Mouse (Mus musculus): ENCODE results near the gene Tmem143.
A peak's percentile ranks its signal among the peaks of the same experiment; 100 is the strongest.
"Not testable (repeated sequence)": the region's sequence is repeated elsewhere in the genome, so short reads cannot be mapped to it uniquely, and the experiment has no call there.

Gene Tmem143

DNA sequence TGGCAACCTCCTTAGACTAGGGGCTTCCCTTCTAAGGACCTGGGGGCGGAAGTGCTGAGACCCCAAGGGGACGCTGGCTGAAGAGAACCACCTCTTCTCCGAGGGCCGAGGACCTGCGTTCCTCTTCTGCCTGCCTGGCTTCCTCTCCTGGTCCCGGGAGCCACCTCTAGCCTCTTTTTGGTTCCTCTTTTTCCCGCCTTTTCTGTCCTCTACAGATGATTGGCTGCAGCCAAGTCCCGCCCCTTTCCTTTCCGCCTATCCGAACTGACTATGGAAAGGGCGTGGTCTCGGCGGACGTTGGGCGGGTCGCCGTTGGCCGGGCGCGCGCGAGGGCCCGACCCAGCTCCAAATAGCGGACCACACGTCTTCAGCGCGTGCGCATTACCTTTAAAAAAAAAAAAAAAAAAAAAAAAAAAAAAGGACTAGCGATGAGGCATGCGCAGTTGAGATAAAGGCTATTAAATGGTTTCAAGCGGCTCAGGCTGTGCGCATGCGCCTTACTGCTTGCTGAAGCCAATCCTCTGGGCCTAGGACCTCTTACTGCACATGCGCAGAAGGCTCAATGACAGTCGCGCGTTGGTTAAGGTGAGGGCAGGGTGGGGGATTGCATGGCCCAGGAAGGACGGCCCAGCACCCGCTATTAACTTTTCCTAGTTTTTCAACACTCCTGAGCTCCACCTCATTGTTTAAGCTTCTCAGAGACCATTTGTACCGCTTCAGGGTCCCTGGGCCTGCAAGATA lies at the start of gene Tmem143, which contains the start of gene Syngr4:
Gene Tmem143 (plus strand): TSS at position 425 of the 741 bp plus-strand sequence.
Gene Syngr4 (minus strand): TSS at position 198 of the 741 bp plus-strand sequence.
- peak; percentile 96 to 97 for DNase-seq (ENCODE audit: low spot score in 2 of 2)

DNA sequence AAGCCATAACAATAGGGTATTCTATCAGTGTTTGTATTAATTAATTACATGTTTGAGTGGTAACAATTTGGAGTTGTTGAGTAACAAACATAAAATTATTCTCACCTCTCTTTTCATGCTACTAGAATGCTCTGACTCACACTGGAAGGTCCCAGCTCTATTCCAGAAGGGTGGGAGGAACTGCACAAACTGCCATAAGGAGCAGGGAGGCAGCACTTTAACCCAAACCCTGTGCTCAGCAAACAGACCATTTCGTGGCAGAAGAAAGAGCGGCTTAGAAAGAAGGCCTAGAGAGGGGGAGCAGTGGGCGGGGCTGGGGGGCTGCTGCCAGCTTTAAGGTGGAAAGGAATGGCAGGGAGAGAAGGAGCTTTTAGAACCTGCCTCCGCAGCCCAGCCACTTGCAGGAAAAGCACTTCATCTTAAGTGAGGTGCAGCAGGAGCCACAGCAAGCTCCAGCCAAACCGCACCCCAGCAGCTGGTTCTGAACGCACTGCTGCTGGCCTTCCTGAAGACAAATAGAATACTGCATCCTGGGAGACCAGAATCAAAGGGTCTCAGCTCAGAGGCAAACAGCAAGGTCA lies 48.2 kb upstream of the Tmem143 start:
- no peak for DNase-seq (ENCODE audit: low spot score in 2 of 2)

DNA sequence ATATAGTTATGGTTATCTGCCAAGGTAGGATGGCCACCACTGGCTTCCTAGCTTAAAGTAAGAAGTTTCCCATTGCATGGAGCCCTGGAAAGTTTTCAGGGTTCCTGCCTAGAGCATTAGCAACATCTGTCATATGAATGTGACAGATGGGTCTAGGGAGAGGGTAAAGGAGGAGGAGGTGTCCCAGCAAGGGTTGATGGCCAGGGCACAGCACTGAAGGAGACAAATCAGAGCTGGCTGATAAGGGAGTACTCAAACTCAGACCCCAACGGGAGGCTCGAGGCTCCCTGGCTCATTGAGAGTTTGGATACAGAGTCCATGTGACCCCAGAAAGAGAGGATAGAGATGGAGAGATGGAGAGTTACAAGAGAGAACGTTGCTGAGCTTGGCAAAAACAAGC lies 46.1 kb upstream of the Tmem143 start:
- DNase-seq (ENCODE audit: low spot score in 2 of 2) = no peak

DNA sequence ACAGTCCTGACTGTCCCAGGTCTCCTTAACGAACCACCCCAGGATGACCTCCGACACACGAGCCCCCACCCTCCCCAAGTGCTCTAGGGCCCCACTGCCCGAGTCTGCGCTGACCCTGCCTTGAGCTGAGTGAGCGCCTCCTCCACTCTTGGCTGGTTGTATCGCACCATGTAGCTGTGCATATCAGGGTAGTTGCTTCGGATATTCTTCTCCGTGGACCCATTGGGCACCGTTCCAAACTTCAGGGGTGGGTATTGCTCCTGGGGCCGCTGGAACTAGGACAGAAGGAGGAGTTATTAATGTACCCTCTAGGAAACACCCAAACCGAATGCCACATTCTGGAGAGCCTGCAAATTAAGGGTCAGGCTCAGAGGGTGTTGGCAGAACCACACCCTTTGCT lies 43.7 kb upstream of the Tmem143 start:
- no peak for DNase-seq (ENCODE audit: low spot score in 2 of 2)

DNA sequence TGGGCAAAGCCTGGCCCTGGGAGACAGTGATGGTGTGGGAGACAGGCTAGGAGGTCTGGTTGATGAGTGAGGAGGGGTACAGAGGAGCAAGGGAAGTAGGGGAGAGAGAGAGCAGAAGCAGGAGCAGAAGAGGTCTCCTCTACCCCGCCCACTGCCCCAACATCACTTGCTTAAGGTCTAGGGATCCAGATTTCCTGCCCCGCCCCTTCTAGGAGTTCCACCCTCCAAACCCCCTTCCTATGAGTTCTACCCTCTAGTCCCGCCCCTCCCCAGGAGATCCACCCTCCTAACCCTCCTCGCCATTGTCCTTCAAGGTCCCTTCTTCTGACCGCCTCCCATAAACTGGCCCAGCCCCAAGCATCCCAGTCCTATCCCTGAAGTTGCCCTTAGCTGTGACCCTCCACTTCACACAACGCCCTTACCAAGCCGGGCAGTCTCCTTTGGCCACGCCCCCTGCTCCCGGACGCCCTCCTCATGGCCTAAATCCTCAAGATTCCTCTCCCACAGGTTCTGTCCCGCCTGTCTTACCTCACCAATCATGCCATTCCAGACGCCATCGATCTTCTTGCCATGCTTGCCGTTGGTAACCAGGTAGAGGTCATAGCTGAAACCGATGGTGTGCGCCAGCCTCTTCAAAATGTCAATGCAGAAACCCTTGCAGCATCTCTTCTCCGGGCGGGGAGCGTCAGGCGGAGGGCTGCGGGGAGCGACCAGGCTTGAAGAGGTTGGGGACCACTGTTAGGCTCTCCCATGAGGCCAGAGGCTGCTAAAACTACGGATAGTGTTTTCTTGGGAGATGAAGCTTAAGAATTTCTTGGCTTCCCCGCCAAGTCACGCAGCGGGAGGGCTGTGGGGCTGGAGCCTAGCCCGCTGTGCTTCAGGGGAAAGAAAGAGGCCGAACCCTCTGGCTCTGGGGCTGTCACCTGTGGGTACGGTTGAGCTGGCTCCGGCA lies 39.5 kb upstream of the Tmem143 start:
- no peak for DNase-seq (ENCODE audit: low spot score in 2 of 2)

DNA sequence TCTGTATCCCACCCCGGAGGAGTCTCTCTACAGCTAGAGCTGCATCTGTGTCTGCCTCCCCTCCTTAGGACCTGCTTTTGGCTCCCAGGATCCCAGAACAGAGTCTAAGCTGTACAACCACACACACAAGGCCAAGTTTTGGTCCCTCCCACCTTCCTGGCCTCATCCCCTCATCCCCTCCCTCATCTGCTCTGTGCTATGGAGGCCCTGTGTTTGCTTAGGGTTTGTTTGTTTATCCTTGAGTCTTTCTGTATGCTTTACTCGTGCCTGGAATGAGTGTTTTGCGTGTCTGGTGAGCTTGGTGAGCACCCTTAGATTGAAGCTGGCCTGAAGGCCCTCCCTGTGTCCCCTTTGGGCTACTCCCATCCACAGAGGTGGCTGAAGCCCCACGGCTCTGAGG lies 37.7 kb upstream of the Tmem143 start:
- DNase-seq (ENCODE audit: low spot score in 2 of 2) = no peak

DNA sequence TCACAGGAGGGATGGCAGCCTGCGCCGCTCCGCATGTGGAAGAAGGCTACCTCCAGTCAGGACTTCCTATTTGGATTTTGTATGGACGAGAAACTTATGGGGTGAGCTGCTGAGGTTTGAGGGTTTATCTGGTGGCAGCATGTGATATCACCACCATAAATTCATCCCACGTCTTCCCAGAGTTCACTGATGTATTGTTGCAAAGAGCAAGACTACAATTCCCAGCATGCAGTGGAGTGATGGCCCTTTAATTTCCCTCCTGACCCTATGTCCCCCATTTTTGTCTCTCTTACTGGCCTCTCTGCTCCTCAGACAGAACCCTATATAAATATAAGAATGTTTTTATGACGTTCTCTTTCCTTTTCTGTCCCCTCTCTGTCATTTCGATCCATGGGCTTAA lies 33.9 kb upstream of the Tmem143 start:
- no peak for DNase-seq (ENCODE audit: low spot score in 2 of 2)

DNA sequence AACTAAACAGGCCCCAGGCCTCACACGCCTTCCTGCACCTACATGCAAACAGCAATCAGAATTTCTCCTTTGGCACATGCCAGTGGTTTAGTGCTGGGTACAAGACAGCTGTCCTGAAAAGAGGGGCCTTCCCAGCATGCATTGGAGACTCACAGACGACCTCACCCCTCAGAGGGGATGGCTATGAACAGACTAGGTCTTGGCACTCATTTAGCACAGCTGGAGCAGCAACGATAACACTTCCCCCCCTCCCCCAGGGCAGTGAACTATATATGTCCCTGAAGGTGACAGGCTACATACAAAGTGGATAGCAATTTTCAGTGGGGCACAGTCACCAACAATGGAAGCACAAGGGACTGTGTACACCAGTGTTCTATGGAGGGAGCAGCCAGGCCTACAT lies 32.3 kb upstream of the Tmem143 start:
- DNase-seq (ENCODE audit: low spot score in 2 of 2) = no peak

DNA sequence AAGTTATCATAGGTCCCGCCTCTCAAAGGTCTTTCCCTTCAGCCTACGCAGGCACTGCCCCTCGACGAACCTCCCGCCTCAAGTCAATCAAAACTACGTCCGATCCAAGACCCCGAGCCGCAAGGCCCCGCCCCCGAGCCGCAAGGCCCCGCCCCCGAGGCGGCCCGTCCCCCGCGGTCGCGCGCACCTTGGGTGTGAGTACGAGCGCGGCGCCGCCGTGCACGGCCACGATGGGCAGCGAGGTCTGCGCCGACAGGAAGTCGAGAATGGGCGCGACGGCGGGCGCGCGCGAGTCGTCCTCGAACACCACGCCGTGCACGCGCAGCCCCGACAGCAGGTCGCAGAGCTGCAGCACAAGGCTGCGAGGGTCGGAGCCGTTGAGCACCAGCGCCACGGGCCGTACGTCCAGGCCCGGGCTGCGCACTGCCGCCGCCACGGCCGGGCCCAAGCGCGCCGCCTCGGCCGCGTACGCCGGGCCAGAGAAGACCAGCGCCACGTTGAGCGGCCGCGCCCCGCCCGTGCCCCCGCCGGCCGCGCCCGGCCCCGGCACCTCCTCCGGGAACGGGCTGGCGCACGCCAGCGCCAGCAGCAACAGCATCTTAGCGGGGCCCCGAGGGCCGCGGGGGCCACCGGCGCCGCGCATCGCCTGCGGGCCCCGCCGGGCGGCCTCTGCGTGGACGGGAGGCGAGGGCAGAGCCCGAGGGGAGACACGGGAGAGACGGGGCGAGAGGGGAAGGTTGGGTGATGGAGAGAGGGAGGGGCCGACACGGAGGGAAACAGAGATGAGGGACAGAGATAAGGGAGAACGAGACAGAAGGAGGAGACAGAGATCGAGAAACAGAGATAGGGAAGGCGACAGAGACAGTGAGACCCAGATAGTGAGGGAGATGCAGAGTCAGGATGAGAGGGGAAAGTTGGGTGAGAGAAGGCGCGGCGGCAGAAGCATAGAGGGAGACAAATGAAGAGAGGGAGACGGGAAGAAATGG lies 30.5 kb upstream of the Tmem143 start:
- peak; percentile 86 to 89 for DNase-seq (ENCODE audit: low spot score in 2 of 2)

DNA sequence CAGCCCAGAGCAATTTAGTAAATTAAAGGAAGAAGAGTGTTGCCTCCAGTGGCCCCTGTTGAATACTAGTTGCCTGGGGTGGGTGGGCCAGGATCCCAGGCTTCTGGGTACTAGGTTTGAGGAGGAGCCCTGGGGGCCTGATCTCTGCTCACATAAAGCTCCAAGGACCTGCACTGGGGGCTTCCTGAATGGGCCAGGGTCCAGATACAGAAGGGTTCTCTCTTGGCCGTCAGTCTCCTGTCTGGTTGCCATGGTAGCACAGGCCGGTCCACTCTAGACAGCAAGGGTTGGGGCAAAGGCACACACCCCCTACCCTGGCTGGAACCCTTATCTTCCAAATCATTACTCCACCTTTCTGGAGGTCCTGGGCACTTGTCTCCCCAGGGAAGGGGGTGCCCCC lies 28.9 kb upstream of the Tmem143 start:
- DNase-seq (ENCODE audit: low spot score in 2 of 2) = no peak

DNA sequence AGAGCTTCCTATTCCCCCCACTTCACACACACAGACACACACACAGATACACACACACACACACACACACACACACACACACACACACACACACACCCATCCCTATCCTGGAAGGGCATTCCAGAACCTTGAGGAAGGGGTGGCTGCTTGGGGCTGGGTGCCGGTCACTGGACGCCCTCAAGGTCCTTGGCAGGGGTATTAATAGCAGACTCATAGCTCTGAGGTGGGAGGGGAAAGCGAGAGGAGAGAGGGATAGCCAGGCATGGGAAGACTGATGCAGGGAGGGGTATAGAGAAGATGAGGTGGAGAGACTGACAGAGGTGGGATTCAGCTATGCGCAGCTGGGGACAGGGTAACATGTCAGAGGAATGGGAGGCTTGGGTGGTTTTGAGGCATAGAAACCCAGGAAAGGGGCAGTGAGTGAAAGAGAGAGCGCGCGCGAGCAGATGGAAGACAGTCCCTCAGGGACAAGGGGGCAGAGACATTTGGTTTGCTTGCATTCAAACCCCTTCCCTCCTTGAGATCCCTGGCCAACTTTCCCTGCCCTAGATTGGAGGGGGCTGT lies 27.6 kb upstream of the Tmem143 start:
- no peak for DNase-seq (ENCODE audit: low spot score in 2 of 2)

DNA sequence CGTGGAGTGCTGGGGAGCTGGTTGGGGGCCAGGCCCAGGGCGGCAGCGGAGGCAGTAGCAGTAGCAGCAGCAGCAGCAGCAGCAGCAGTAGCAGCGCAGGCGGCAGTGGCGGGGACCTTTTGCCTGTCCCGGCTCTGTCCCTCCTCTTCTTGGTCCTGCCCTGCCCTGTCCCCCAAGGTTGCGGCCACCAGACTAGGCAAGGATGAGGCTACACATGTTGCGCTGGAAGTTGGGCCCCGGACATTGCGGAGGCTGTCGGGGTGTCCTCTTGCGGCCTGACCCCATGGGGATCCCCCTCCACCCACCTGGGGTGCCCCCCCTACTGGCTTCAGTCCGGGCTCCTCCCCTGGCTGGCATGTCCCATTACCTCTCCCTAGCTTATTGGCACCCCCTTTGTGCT lies 27.0 kb upstream of the Tmem143 start:
- DNase-seq (ENCODE audit: low spot score in 2 of 2) = peak; percentile 33 to 59

DNA sequence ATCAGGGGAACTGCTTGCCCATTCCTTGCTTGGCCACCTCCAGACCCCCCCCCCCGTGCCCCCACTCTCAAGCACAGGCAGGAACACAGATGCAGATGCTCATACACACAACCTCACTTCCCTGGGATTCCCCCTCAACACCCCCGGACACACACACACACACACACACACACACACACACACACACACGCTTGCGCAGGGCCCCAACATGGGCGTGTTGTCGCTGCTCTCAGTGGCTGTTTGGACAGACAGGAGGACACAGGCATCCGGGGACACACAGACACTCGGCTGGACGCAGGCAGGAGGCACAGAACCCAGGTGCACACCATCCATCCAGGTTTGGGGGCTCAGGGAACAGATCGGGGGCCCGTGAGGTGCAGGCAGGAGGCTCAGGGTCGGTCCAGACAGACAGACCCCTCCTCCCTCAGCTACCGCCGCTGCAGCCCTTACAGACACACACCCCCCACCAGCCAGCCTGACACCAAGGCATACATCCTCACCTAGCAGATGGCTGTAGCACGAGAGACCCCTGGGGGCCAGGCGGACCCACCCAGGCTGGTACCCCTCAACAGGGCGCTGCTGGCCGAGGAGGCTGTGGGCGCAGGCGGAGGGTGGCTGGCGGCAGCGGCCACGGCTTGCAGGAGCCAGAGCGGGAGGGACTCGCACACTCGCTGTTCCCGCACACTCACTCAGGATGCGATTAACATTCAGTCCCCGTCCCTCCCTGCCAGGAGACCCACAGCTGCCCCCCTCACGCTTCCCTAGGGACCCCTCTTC lies 26.3 kb upstream of the Tmem143 start:
- peak; percentile 41 to 42 for DNase-seq (ENCODE audit: low spot score in 2 of 2)

DNA sequence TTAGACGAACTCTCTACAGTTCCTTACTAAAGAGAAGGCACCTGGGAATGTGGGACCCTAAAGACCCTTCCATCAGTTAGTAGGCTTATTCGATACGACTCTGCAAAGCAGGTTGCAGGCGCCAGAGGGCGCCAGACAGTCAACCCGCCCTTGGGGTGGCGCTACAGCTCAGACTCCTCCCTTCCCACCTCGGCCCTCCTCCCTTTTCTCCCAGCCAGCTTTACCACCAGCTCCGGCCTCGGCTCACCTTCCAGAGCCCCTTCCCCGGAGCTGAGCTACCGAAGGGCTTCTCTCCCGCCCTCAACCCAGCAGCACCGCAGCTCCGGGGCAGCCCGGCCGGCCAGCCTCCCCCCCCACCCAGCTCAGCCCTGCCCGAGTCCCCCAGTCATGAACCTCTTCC lies 24.1 kb upstream of the Tmem143 start, which contains the start of gene Kdelr1:
Gene Kdelr1 (plus strand): TSS at position 149 of the 400 bp plus-strand sequence.
- peak; percentile 79 to 89 for DNase-seq (ENCODE audit: low spot score in 2 of 2)

DNA sequence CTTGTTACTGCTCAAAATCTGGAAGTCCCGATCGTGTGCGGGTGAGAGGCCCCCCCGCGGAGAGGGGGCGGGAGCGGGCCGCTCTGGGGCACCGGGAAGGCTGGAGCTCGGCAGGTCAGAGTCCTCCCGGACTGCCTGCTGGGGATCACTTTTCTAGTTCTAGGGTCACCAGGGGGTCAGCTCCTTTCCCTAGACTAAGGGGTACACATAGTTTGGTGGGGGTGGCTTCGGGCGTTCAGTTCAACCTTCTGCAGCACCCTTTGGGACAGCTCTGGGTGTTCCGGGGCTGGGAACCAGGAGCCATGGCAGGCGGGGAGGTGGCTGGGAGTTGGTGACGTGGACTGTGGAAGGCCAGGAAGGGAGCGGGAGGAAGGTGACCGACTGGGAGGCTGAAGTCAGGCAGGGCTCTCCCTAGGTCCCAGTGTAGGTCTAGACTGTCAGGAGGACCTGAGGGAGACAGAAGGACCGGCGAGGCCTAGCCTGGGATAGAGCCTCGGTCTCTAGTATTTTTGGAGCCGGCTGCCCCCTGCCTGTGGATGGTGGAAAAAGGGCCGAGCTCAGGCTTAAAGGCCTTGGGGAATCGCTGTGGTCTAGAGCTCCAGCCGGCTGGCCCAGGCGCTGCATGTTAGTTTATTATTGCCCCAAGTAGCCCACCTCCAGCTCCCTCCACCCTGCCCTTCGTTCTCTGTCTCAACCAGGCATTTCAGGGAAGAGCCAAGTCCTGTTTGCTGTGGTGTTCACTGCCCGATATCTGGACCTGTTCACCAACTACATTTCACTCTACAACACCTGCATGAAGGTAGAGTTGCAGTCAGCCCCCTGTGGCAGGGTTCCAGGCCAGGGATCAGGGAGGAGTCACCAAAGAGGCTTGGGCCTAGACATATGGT lies 23.4 kb upstream of the Tmem143 start:
- DNase-seq (ENCODE audit: low spot score in 2 of 2) = peak in 1 of 2 experiments; percentile 55

DNA sequence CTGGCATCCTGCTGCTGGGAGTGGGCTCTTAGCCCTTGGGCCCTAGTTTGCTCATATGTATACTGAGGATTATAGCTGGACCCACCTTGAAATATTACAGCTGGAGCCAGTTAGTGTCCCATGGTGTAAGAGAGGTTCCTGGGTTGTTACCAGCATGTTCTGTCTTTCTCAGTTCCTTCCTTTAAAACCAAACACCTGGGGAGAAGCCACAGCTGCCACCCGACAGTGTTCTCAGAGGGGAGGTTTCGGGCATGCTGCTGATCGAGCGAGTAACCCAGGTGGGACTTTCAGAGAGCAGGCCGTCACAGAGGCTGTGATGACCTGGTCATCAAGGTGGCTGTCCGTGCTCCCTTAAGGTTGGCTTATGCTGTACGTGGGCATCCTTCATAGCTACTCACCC lies 19.8 kb upstream of the Tmem143 start:
- DNase-seq (ENCODE audit: low spot score in 2 of 2) = no peak

DNA sequence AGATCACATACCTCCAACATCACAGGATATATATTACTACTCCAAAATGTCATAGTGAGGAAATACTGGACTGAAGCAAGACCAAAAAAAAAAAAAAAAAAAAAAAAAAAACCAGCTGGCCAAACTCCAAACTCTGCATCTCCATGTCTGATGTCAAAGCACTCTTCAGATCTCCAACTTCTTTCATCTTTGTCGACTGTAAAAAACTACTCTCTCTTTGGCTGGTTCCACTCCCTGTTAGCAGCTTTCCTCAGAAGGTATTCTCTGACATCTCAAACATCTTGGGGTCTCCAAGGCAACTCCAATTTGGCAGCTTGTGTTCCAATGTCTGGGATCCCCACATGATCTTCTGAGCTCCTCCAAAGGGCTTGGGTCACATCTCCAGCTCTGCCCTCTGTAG lies 18.5 kb upstream of the Tmem143 start, which contains the start of gene Grin2d:
Gene Grin2d (minus strand): TSS at position 101 of the 400 bp plus-strand sequence.
- not testable (repeated sequence) for DNase-seq (ENCODE audit: low spot score in 2 of 2)

DNA sequence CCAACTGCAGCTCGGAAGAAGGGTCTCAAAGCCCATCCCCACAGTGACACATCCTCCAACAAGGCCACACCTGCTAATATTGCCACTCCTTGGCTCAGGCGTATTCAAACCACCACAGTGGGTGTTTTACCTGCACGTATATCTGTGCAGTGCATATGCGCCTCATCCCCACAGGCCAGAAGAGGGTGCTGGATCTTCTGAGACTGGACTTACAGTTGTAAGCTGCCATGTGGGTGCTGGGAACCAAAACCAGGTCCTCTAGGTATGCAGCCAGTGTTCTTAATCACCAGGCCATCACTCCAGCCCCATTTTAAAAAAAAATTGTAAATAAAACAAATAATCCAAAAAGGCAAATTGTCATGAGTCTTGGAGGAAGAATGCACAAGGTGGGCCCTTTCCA lies 16.2 kb upstream of the Tmem143 start:
- no peak for DNase-seq (ENCODE audit: low spot score in 2 of 2)

DNA sequence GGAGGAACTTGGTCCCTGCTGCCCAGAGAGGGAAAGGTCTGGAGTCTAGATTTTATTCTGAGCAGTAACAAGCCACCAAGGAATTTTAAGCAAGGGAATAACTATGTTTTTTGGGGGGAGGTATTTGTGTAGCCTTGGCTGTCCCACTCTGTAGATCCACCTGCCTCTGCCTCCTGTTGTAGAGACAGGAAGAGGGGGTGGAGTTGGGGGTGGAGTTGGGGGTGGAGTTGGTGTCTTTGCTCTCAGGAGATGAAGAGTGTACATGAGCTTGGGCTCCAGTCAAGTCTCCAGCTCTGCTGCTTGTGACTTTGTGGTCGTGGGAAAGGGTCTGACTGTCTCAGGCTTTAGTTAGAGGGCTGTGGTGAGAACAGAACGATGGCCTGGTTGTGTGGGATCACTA lies 15.7 kb upstream of the Tmem143 start:
- DNase-seq (ENCODE audit: low spot score in 2 of 2) = no peak

Measured in frontal cortex, postnatal 10 days (tissue).